Mouse (Mus musculus) small intestine, adult 2 months (tissue): ENCODE measurements around the gene Traf3ip3.

ENCODE experiments used
- CTCF ChIP-seq: fragments of 200-500 bp; IDR thresholded peaks from 2 replicates; pipeline ENCODE4 v1.5.1; 2012; ENCODE audit warnings: low read depth, mild to moderate bottlenecking, control low read depth, inconsistent platforms, low read length, moderate library complexity, mixed read lengths; ENCODE audit not compliant: insufficient replicate concordance, insufficient read length; ENCODE audit errors: extremely low read depth
- POLR2A ChIP-seq: fragments of 200-500 bp; IDR thresholded peaks from 2 replicates; pipeline ENCODE4 v1.6.1; 2012; ENCODE audit warnings: low read depth, mild to moderate bottlenecking, control low read depth, inconsistent platforms, low read length, moderate library complexity

DNA sequence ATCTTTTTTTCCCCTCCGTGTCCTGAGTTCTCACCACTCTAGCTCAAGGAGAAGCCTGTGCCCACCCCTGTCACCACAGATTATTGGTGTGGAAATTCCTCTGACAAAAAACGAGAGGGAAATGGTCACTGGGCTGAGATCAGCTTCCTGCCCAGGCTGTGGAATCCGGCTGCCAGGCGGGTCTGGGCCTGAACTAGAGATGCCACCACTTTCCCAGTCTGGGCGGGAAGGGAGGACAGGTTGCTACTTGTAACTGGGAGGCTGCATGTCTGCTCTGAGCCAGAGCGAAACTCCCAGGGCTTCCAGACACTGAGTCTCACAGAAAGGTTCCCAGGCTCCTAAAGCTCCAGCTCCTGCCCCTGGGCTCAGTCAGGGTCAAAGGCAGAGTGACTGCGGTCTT, 60.4 kb downstream of the Traf3ip3 start:
- TF ChIP-seq CTCF (no peak), POLR2A (no peak)
